Mouse (Mus musculus) ES-E14 (cell line): ENCODE measurements at regions not wholly inside any gene's neighbourhood (a gene's known extent, or its start where the extent isn't known, plus 50 kb on each side); places are given as distances from the start of the nearest gene placed in this dataset.
A peak's percentile ranks its signal among the peaks of the same experiment; 100 is the strongest.

ENCODE experiments used
- DNase-seq: peaks from one replicate; pipeline ENCODE4 v3.0.0-alpha.2; 2013; ENCODE audit warnings: low read depth, low spot score
- H3K27ac ChIP-seq: 2 replicates; pipeline ENCODE4 v1.5.1; 2012; ENCODE audit warnings: low read depth, mild to moderate bottlenecking, low read length, moderate library complexity, mixed read lengths; ENCODE audit not compliant: poor library complexity, insufficient read depth, severe bottlenecking
- H3K36me3 ChIP-seq: 2 replicates; pipeline ENCODE4 v1.6.1; 2012; ENCODE audit warnings: mild to moderate bottlenecking, low read length, moderate library complexity, mixed read lengths; ENCODE audit not compliant: control insufficient read depth, poor library complexity, insufficient read depth, severe bottlenecking
- H3K4me1 ChIP-seq, 2 experiments: fragments of 150-350 bp in 1 of 2; sonication (generic) in 1 of 2; 2 replicates each; pipeline ENCODE4 v1.6.1; 2012; ENCODE audit warnings: low read length in 2 of 2, mild to moderate bottlenecking in 1 of 2, mixed read lengths in 1 of 2; ENCODE audit not compliant: control insufficient read depth in 2 of 2, insufficient read depth in 2 of 2, poor library complexity in 1 of 2
- H3K4me3 ChIP-seq, 2 experiments: fragments of 150-350 bp in 1 of 2; sonication (generic) in 1 of 2; 2 replicates each; pipeline ENCODE4 v1.5.1; 2012; ENCODE audit warnings: low read length in 2 of 2, low read depth in 1 of 2, mild to moderate bottlenecking in 1 of 2, mixed read lengths in 1 of 2; ENCODE audit not compliant: insufficient read depth in 1 of 2, poor library complexity in 1 of 2, severe bottlenecking in 1 of 2
- H3K9ac ChIP-seq: 2 replicates; pipeline ENCODE4 v1.6.1; 2012; ENCODE audit warnings: low read depth, mild to moderate bottlenecking, low read length, mixed read lengths; ENCODE audit not compliant: poor library complexity, insufficient read depth, severe bottlenecking
- H3K9me3 ChIP-seq: fragments of 150-350 bp; sonication (generic); 2 replicates; pipeline ENCODE4 v1.6.1; 2012; ENCODE audit warnings: low read depth, mild to moderate bottlenecking, low read length; ENCODE audit not compliant: control insufficient read depth, insufficient read depth
- CHD2 ChIP-seq: IDR thresholded peaks from 2 replicates; pipeline ENCODE4 v1.6.1; 2014; ENCODE audit warnings: mild to moderate bottlenecking, low read depth, low read length, inconsistent platforms
- HCFC1 ChIP-seq: IDR thresholded peaks from 2 replicates; pipeline ENCODE4 v1.6.1; 2012; ENCODE audit warnings: low read length, inconsistent platforms, borderline replicate concordance; ENCODE audit not compliant: insufficient read depth
- MAFK ChIP-seq: IDR thresholded peaks from 2 replicates; pipeline ENCODE4 v1.6.1; 2014; ENCODE audit warnings: mild to moderate bottlenecking, low read depth, low read length, inconsistent platforms; ENCODE audit not compliant: insufficient read depth
- ZC3H11A ChIP-seq: IDR thresholded peaks from 2 replicates; pipeline ENCODE4 v1.6.1; 2012; ENCODE audit warnings: low read depth, mild to moderate bottlenecking, inconsistent platforms, low read length, borderline replicate concordance
- ZNF384 ChIP-seq: IDR thresholded peaks from 2 replicates; pipeline ENCODE4 v1.6.1; 2012; ENCODE audit warnings: low read depth, low read length, inconsistent platforms
- in situ Hi-C, 2 experiments: fragments of 600-800 bp; cut with MboI; formaldehyde crosslinking; loops; one replicate each; pipeline ENCODE4 v1.15.1; 2025; ENCODE audit warnings: low sequenced_read_pairs in 2 of 2, inconsistent platforms in 1 of 2; ENCODE audit not compliant: unreplicated experiment in 2 of 2

DNA sequence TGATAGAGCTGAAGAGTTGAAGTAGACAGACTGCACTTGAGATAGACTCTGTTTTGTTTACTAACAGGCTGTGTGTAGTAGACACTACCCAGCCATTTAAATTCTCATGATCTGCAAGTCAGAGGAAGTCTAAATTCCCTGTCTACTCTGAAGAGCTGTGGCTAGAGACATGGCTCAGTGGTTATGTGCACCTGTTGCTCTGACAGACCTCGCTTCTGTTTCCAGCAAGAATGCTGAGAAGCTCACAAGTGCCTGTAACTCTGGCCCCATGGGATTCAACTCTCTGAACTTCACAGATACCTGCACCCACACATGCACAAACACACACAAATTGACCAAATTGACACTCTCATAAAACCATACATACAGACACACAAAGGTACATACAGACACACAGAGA, 543.4 kb upstream of the Intu start:
- Histone ChIP-seq H3K9ac (no peak overlapping the region), H3K36me3 (no peaks in the 10 kb centered on the region), H3K9me3 (no peaks in the 10 kb centered on the region), H3K27ac (no peak overlapping the region), H3K4me1 (no peaks in the 10 kb centered on the region), H3K4me3 (no peak overlapping the region)
- in situ Hi-C loops: no loop called here
- no peak for DNase-seq
- no peak for TF ChIP-seq ZNF384
- no peak for TF ChIP-seq ZC3H11A
- TF ChIP-seq MAFK: no peak
- TF ChIP-seq CHD2: no peak
- no peak for TF ChIP-seq HCFC1

DNA sequence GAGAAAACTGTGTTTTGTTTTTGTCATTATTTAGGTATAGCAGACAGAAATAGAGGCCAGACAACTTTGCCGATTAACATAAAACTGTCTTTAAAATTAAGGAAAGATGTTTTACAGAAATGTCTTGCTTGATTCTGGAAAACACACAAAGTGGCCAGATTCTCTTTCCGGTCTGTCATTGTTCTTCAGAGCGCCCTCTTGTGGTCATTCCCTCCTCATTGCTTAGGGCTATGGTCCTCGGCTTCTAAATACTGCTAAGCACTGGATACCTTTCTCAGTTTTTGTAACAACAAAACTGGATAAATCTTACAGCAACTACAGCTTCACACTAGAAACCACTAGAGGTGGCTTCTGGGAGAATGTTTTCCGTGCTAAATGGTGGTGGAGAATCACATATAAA, 532.5 kb upstream of the Intu start:
- TF ChIP-seq ZC3H11A (peak; percentile 51; the same call in 1 of the 2 replicates), MAFK (no peak)
- Histone ChIP-seq H3K4me3 (no peak overlapping the region), H3K9me3 (no peaks in the 10 kb centered on the region), H3K4me1 (no peaks in the 10 kb centered on the region), H3K36me3 (no peaks in the 10 kb centered on the region), H3K27ac (no peak overlapping the region), H3K9ac (no peak overlapping the region)
- DNase-seq: peak; percentile 61
- in situ Hi-C loops: no loop called here

DNA sequence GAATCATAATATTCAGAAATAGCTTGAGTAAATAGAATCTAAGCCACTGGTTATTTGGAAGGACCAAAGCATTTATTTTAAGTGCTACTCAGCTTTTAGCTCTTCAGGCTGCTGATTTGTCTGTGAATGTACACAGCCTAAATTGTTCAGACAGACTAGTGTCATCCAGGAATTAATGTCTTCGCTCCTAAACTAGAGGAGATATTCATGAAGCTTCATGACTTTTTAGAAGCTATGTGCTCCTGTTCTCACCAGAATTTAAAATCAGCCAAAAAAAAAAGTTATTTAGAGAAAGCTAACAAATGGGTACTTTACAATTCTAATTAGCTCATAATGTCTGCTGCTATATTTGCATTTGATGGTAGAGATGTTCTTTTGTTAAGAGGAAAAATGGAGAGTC, 531.2 kb upstream of the Intu start:
- H3K36me3 ChIP-seq: no peaks in the 10 kb centered on the region
- H3K4me1 ChIP-seq: no peaks in the 10 kb centered on the region
- DNase-seq: no peak
- H3K27ac ChIP-seq: no peak overlapping the region
- H3K9ac ChIP-seq: no peak overlapping the region
- TF ChIP-seq MAFK (no peak), HCFC1 (no peak), ZC3H11A (no peak), ZNF384 (no peak), CHD2 (no peak)
- in situ Hi-C loops: no loop called here
- H3K9me3 ChIP-seq: no peaks in the 10 kb centered on the region
- H3K4me3 ChIP-seq: no peak overlapping the region

DNA sequence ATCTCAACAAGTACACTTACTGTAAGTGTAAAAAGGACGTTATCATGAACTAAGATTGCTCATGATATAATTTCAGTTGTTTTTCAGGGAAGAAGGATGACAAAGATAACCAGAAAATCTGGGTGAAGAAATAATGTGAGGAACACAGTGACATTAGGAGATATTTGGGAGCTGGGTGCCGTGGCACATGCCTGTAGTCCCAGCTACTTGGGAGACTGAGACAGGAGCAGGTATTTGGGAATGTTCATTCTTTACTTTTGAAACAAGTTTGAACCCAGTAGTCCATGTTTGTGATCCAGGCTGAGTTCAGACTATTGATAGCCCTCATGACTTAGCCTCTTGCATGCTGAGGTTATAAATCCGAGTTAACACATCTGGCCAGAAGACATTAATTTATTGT, 528.2 kb upstream of the Intu start:
- H3K4me3 ChIP-seq: no peak overlapping the region
- no peaks in the 10 kb centered on the region for H3K4me1 ChIP-seq
- no peak for TF ChIP-seq ZNF384
- no peak for TF ChIP-seq MAFK
- TF ChIP-seq HCFC1: no peak
- no peak for TF ChIP-seq CHD2
- TF ChIP-seq ZC3H11A: no peak
- no peak for DNase-seq
- H3K27ac ChIP-seq: no peak overlapping the region
- in situ Hi-C loops: no loop called here
- H3K9me3 ChIP-seq: no peaks in the 10 kb centered on the region
- H3K9ac ChIP-seq: no peak overlapping the region
- H3K36me3 ChIP-seq: no peaks in the 10 kb centered on the region

DNA sequence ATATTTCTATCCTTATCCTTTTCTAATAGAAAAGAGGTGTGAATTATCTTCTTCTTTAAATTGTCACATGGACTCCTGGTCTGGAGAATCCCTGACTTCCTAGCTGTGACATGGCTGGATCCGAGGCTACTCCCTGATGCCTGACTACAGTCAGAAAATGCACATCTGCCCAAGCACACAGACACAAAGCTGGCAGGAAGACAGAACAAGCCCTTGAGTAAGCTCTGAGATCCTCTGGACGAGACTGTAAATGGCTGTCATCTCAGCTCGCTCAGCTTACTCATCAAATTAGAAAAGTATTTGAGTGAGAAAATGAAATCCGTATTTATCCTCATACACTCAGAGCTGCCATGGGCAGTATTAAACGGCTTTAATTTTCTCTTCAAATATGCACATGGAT, 521.0 kb upstream of the Intu start:
- no peak for DNase-seq
- Histone ChIP-seq H3K9ac (no peak overlapping the region), H3K36me3 (no peaks in the 10 kb centered on the region), H3K9me3 (no peaks in the 10 kb centered on the region), H3K4me1 (no peaks in the 10 kb centered on the region), H3K27ac (no peak overlapping the region), H3K4me3 (no peak overlapping the region)
- TF ChIP-seq CHD2 (no peak), ZNF384 (no peak), ZC3H11A (no peak), MAFK (no peak), HCFC1 (no peak)
- in situ Hi-C loops: no loop called here
